Mouse (Mus musculus) lung, embryonic 16.5 days (tissue): Measurements from ENCODE around the gene Nudt13. TPM values are rescaled to one million over a fixed set of nuclear protein-coding genes. Genes with fewer than 3 reads are reported as not detected.

Experiments used
- ATAC-seq: fragments of 200-750 bp; cut with Nextera tagmentation; 2 replicates; pipeline ENCODE4 v1.8.0; 2017; ENCODE audit warnings: low read depth, mild to moderate bottlenecking, moderate library complexity
- H3K27ac ChIP-seq: fragments of 300-500 bp; sonication (generic); 2 replicates; pipeline ENCODE4 v1.5.1; 2014; ENCODE audit warnings: mild to moderate bottlenecking, control low read depth, low read length
- H3K27me3 ChIP-seq: fragments of 300-500 bp; sonication (generic); 2 replicates; pipeline ENCODE4 v1.6.1; 2014; ENCODE audit warnings: low read depth, low read length, mixed read lengths; ENCODE audit not compliant: control insufficient read depth, insufficient read depth
- H3K36me3 ChIP-seq: fragments of 300-500 bp; sonication (generic); 2 replicates; pipeline ENCODE4 v1.6.1; 2014; ENCODE audit warnings: low read length; ENCODE audit not compliant: control insufficient read depth, insufficient read depth
- H3K4me1 ChIP-seq: fragments of 300-500 bp; sonication (generic); replicated peaks from 2 replicates; pipeline ENCODE4 v1.6.1; 2014; ENCODE audit warnings: low read length, mixed read lengths; ENCODE audit not compliant: control insufficient read depth, insufficient read depth
- H3K4me2 ChIP-seq: fragments of 300-500 bp; sonication (generic); 2 replicates; pipeline ENCODE4 v1.6.1; 2014; ENCODE audit warnings: low read depth, low read length, control low read depth
- H3K4me3 ChIP-seq: fragments of 300-500 bp; sonication (generic); 2 replicates; pipeline ENCODE4 v1.5.1; 2014; ENCODE audit warnings: mild to moderate bottlenecking, low read length, control low read depth
- H3K9ac ChIP-seq: fragments of 300-500 bp; sonication (generic); 2 replicates; pipeline ENCODE4 v1.6.1; 2014; ENCODE audit warnings: low read length, control low read depth
- H3K9me3 ChIP-seq: fragments of 300-500 bp; sonication (generic); 2 replicates; pipeline ENCODE4 v1.6.1; 2016; ENCODE audit warnings: low read length; ENCODE audit not compliant: control insufficient read depth
- WGBS: fragments of 180-500 bp; shearing (Covaris S2); extraction: QIAGEN DNeasy Blood & Tissue Kit; methylation state at CpG from one replicate; pipeline ENCODE4 v1.1.7; 2014; 5-methylcytosine and 5-hydroxymethylcytosine counted together
- polyA plus RNA-seq: library from polyadenylated mRNA; unstranded; fragments of >200 nt; fragmentation: Nextera tagmentation; extraction: Ambion mirVana; gene quantifications from 2 replicates; pipeline ENCODE4 v1.2.1, GENCODE M21; 2015

Gene Nudt13
- 18.0 and 22.8 TPM in 2 replicates for polyA plus RNA-seq

DNA sequence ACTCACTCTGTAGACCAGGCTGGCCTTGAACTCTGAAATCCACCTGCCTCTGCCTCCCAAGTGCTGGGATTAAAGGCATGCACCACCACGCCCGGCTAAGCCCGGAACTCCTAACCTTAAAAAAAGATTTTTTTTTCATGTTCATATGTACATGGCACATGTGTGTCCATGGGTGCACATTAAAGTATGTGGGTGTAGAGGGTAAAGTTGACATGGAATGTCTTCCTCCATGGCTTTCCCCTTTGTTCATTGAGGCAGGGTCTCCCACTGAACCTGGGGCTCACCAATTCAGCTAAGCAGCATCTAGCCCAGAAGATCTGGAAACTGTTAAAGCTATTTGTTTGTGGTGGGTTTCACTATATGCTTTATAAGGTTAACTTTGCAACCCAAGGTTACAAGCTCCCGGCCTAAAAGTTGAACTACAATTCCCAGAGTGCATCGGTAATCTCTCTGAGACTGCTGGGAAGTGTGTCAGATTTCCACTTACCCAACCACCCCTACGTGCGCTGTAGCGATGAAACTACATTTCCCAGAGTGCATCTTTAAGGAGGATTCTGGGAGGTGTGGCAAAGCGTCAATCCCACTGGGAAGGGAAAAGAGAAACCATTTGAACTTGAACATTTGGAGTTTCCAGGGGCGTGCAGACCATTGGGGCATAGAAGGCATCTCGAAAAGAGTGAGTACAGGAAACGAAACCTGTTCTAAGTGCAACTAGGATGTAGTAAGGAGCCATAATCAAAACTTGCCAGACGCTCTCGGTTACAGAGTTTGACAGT is at the start of gene Nudt13:
Gene Nudt13, plus strand, starts transcription at position 581 of the 776 bp plus-strand sequence.
- 22% methylated on average over 14 of the region's 14 CpGs for WGBS
- Histone ChIP-seq H3K4me1 (peaks cover 5% of the 10 kb centered on the region), H3K9ac (peak within 1 kb of the TSS; percentile 66), H3K27ac (no peak within 1 kb of the TSS), H3K9me3 (no peaks in the 10 kb centered on the region), H3K27me3 (no peaks in the 10 kb centered on the region), H3K36me3 (no peaks in the 10 kb centered on the region), H3K4me2 (peak within 1 kb of the TSS; percentile 61), H3K4me3 (peak within 1 kb of the TSS; percentile 64)
- peak; percentile 99 for ATAC-seq

- Histone ChIP-seq H3K27me3 (no peaks in the 10 kb centered on the region), H3K27ac (no peak overlapping the region), H3K4me3 (no peak overlapping the region), H3K9me3 (no peaks in the 10 kb centered on the region), H3K36me3 (no peaks in the 10 kb centered on the region), H3K4me1 (no peaks in the 10 kb centered on the region), H3K9ac (no peak overlapping the region), H3K4me2 (no peak overlapping the region)
- no peak for ATAC-seq
- 36% methylated on average over 2 of the region's 2 CpGs for WGBS
Measured at GRCm38 (mm10) chr14:20245318-20245717, 49.2 kb upstream of the Nudt13 start.

GRCm38 (mm10) chr14:20245861-20246260 is 48.6 kb upstream of the Nudt13 start:
- Histone ChIP-seq H3K4me3 (no peak overlapping the region), H3K9ac (no peak overlapping the region), H3K27ac (no peak overlapping the region), H3K27me3 (no peaks in the 10 kb centered on the region), H3K4me2 (no peak overlapping the region), H3K4me1 (no peaks in the 10 kb centered on the region), H3K9me3 (no peaks in the 10 kb centered on the region), H3K36me3 (no peaks in the 10 kb centered on the region)
- ATAC-seq = no peak
- WGBS = 61% methylated on average over 5 of the region's 5 CpGs

- H3K27me3 ChIP-seq = no peaks in the 10 kb centered on the region
- H3K4me3 ChIP-seq = no peak overlapping the region
- H3K4me2 ChIP-seq = no peak overlapping the region
- 52% methylated on average over 11 of the region's 11 CpGs for WGBS
- ATAC-seq = no peak
- no peaks in the 10 kb centered on the region for H3K4me1 ChIP-seq
- no peak overlapping the region for H3K9ac ChIP-seq
- H3K36me3 ChIP-seq = no peaks in the 10 kb centered on the region
- no peaks in the 10 kb centered on the region for H3K9me3 ChIP-seq
- H3K27ac ChIP-seq = no peak overlapping the region
Measured at GRCm38 (mm10) chr14:20246811-20247266, 47.7 kb upstream of the Nudt13 start.

GRCm38 (mm10) chr14:20248001-20248400 is 46.5 kb upstream of the Nudt13 start:
- Histone ChIP-seq H3K27ac (no peak overlapping the region), H3K9me3 (no peaks in the 10 kb centered on the region), H3K9ac (no peak overlapping the region), H3K36me3 (no peaks in the 10 kb centered on the region), H3K4me1 (no peaks in the 10 kb centered on the region), H3K4me3 (no peak overlapping the region), H3K27me3 (no peaks in the 10 kb centered on the region), H3K4me2 (no peak overlapping the region)
- 94% methylated on average over 3 of the region's 3 CpGs for WGBS
- ATAC-seq = no peak

DNA sequence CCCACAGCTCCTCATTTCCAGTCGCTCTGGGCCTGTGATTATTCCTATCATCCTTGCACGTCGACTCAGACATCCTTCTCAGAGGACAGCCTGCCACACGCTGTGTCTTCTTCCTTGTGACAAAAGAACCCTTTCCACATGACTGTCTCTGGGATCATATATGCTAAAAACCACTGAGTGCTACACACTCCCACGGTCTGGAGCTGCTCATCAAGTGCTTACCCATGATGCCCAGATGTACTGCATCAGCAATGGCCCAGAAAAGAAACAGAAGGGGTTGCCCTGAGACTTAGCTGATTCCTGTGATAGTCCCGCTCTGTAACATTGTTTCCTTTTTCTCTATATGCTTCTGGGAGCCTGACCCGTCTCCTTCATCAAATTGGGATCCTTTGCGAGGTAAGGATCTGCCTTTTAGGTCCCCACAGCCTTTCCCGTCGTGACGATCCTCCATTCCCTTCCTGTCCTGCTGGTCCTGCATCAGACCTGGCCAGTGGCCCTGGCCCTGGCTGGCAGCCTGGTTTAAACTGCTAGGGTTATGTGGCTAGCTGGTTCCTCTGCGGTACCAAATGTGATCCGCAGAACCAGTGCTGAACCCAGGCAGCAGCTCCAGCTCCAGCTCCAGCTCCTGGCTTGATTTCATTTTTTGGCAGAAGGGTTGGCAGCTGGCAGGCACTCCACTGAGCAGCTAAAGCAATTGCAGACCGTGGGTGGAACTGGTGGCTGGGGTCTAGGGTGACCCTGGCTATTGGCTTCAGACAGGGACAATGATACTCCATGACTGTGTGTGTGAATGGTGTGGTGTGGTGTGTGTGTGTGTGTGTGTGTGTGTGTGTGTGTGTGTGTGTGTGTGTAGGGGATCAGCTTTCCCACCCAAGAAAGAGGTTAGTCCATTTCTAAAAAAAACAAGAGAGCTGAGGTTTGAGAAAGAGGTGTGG is 44.0 kb upstream of the Nudt13 start:
- no peaks in the 10 kb centered on the region for H3K27me3 ChIP-seq
- 69% methylated on average over 14 of the region's 14 CpGs for WGBS
- H3K4me1 ChIP-seq = no peaks in the 10 kb centered on the region
- ATAC-seq = no peak
- H3K4me3 ChIP-seq = no peak overlapping the region
- H3K27ac ChIP-seq = no peak overlapping the region
- H3K4me2 ChIP-seq = no peak overlapping the region
- H3K9ac ChIP-seq = no peak overlapping the region
- no peaks in the 10 kb centered on the region for H3K9me3 ChIP-seq
- H3K36me3 ChIP-seq = no peaks in the 10 kb centered on the region

DNA sequence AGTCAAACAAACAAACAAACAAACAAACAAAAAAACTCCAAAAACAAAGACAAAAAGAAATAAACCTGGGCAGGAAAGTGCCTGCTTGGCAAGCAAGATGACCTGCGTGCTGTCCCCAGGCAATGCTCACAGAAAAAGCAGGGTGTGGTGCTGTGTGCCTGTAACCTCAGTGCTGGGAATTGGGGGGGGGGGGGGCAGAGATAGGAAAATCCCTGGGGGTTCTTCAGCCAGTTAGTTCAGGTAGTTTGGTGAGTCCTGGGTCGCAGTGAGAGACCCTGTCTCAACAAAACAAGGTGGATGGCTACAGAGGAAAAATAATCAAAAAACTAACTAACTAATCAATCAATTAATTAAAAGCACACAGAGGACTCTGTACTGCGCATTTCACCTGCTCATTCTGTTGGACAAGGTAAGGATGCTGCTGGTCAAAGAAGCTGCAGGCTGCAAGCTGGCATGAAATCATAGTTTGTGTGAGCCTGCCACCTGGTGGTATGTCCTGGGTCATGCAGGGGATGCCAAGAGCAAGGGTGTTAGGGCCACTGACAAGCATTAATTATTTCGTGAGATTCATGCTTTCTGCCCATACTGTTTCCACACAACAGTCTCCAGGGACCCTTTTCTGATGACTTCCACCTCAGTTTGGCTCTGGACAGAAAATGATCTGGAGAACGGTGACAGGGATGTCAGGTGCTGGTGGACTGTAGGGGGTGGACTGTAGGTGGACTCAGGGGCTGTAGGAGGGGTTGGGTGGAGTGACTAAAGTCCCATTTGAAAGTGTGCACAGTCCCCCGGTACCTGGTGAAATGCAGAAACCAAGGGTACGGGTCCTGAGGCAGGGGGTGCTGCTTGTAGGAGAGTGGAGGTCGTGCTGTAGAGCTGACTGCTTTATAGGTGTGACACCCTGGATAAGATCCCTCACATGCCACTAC is 36.0 kb upstream of the Nudt13 start:
- H3K9ac ChIP-seq = no peak overlapping the region
- no peaks in the 10 kb centered on the region; the same call in 1 of the 2 replicates for H3K27me3 ChIP-seq
- no peak overlapping the region for H3K4me2 ChIP-seq
- no peaks in the 10 kb centered on the region for H3K4me1 ChIP-seq
- peak; percentile 57; the same call in 1 of the 2 replicates for ATAC-seq
- H3K36me3 ChIP-seq = no peaks in the 10 kb centered on the region
- no peak overlapping the region for H3K4me3 ChIP-seq
- no peak overlapping the region for H3K27ac ChIP-seq
- 46% methylated on average over 8 of the region's 8 CpGs for WGBS
- H3K9me3 ChIP-seq = no peaks in the 10 kb centered on the region

- no peaks in the 10 kb centered on the region for H3K36me3 ChIP-seq
- no peaks in the 10 kb centered on the region for H3K9me3 ChIP-seq
- H3K4me2 ChIP-seq = no peak overlapping the region
- no peaks in the 10 kb centered on the region; the same call in 1 of the 2 replicates for H3K27me3 ChIP-seq
- no peaks in the 10 kb centered on the region for H3K4me1 ChIP-seq
- no peak overlapping the region for H3K9ac ChIP-seq
- 59% methylated on average over 4 of the region's 4 CpGs for WGBS
- ATAC-seq = no peak
- H3K4me3 ChIP-seq = no peak overlapping the region
- no peak overlapping the region for H3K27ac ChIP-seq
Measured at GRCm38 (mm10) chr14:20262346-20262745, 32.2 kb upstream of the Nudt13 start.
